Mouse (Mus musculus) small intestine, adult 2 months (tissue): Measurements from ENCODE around the gene Gm10645.

Experiments used
- CTCF ChIP-seq: fragments of 200-500 bp; IDR thresholded peaks from 2 replicates; pipeline ENCODE4 v1.5.1; 2012; ENCODE audit warnings: low read depth, mild to moderate bottlenecking, control low read depth, inconsistent platforms, low read length, moderate library complexity, mixed read lengths; ENCODE audit not compliant: insufficient replicate concordance, insufficient read length; ENCODE audit errors: extremely low read depth
- POLR2A ChIP-seq: fragments of 200-500 bp; IDR thresholded peaks from 2 replicates; pipeline ENCODE4 v1.6.1; 2012; ENCODE audit warnings: low read depth, mild to moderate bottlenecking, control low read depth, inconsistent platforms, low read length, moderate library complexity

- TF ChIP-seq CTCF (no peak), POLR2A (no peak)
These were observed 49.1 kb upstream of the Gm10645 start for GRCm38 (mm10) chr8:83215065-83215464.
